Mouse (Mus musculus): Measurements from ENCODE around the gene Cela2a. TPM values are rescaled to one million over a fixed set of nuclear protein-coding genes. Genes with fewer than 3 reads are reported as not detected.

Gene Cela2a
- total RNA-seq, 4 experiments from 2014 or later = not detected

DNA sequence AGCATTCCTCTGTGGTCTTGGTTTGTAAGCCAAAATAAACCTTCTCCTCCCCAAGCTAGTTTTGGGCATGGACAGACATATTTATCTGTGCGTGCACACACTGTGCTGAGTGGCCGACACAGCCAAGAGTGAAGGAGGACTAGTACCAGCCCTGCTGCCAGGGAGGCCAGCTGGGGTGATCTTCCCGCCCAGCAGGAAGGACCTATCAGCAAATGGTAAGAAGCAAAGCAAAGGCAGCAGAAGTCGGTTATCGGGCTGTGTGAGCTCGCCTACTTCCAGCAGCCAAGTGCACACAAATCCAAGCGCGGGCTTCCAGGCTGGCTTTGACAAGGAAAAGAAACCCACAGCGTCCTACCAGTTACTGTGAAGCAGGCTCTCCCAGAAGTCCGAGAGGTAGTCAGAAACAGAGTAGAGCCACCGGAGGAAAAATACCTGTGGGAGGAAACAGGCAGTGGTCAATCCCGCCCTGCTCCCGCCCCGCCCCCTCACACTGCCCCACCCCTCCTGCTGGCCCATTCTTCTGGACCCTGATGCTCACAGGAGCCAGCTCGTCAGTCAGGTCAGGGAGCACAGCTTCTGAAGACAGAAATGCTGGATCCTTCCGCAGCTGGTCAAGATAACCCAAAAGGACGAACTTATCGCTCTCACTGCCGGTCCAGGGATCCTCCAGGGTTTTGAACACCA, 58.5 kb downstream of the Cela2a start:
- DNase-seq (ENCODE audit: low spot score in 2 of 2) = no peak

DNA sequence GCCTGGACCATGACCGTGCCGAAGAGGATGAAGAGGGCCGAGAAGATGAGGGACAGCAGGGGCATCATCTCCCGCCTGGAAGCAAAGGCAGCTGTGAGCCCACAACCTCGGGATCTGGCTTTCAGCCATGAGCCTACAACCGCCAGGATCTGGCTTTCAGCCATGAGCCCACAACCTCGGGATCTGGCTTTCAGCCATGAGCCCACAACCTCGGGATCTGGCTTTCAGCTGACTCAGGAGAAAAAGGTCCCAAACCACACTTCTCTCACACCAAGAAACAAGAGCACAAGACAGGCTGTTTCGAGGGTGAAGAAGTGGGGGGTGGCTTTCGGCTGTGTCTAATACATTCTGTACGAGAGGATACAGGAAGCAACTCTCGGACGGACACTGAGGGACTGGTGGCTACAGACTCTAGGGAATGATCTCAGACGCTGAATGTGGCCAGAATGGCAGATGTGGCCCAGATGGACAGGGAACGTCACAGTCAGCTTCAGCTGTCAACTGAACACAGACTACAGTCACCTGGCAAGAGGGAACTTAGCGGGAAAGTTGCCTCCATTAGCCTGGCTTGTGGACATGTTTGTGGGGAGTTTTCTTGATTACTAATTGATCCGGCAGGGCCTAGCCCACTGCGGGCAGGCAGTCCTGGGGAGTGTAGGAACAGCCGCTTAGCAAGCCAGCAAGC, 59.1 kb downstream of the Cela2a start:
- no peak for DNase-seq (ENCODE audit: low spot score in 2 of 2)

DNA sequence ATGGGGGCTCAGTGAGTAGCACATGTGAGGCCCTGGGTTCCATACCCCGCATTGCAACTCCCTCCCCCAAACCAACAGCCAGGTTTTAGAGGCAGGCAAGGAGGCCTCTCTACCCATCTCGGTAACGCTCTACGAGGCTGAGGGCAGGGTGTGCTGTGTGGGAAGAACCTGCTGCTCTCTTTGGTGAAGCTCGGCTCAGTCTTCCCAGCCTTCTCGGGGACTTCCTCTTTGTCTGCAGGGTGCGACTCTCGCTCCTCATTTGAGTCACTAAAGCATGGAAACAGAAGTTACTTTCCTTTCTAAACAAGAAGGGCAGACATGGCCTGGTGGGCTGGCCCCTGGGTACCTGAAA, 59.7 kb downstream of the Cela2a start:
- no peak for DNase-seq (ENCODE audit: low spot score in 2 of 2)

DNA sequence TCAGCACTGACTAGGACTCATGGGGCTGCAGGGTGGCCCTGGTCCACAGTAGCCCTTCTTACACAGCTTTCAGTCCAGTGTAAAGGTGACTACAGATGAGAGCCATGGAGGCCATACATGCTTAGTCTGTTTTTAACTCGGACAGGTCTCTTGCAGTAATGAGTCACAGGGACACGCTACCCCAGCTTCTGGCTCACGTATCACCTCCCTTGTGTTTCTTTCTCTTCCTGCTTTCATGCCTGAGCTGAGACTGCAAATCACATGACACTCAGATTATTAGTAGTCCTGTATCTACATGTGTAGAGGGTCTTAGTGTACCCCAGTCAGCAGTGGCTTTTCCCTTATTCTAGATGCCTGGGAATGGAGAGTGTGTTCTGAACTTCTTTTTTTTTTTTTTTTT, 61.0 kb downstream of the Cela2a start:
- no peak for DNase-seq (ENCODE audit: low spot score in 2 of 2)

Other genes starting within 250 kb of the Cela2a start
- 1 to 10 TPM in 2 of 4 experiments, under 1 TPM in 2; 0.46 to 2.2 (median 0.94) TPM for gene Fblim1, start 220.1 kb downstream of the Cela2a start, total RNA-seq (2022)
- gene Tmem82, start 207.5 kb downstream of the Cela2a start, total RNA-seq (2022) = under 1 TPM; 0.16 to 0.46 (median 0.31) TPM
- gene Slc25a34, start 202.3 kb downstream of the Cela2a start, total RNA-seq (2022) = 10 to 100 TPM in 3 of 4 experiments, 1 to 10 TPM in 1; 9.2 to 14.0 (median 12.3) TPM
- 10 to 100 TPM; 25.0 to 32.5 (median 30.2) TPM for gene Plekhm2, start 161.3 kb downstream of the Cela2a start, total RNA-seq (2022)
- 10 to 100 TPM in 2 of 4 experiments, 1 to 10 TPM in 2; 6.0 to 12.0 (median 9.2) TPM for gene Rsc1a1, start 140.6 kb downstream of the Cela2a start, total RNA-seq (2022)
- 10 to 100 TPM; 53.9 to 63.4 (median 56.8) TPM for gene Ddi2, start 102.7 kb downstream of the Cela2a start, total RNA-seq (2022)
- not detected for gene Agmat, start 79.5 kb downstream of the Cela2a start, total RNA-seq (2022)
- 10 to 100 TPM; 11.6 to 13.9 (median 13.8) TPM for gene Dnajc16, start 35.2 kb downstream of the Cela2a start, total RNA-seq (2022)
- 1 to 10 TPM; 1.5 to 2.5 (median 1.9) TPM for gene Casp9, start 32.5 kb downstream of the Cela2a start, total RNA-seq (2022)
- gene Ctrc, start 20.2 kb upstream of the Cela2a start, total RNA-seq (2022) = not detected
- gene Efhd2, start 48.8 kb upstream of the Cela2a start, total RNA-seq (2022) = 1 to 10 TPM; 2.1 to 3.7 (median 3.1) TPM
- gene Fhad1, start 188.9 kb upstream of the Cela2a start, total RNA-seq (2022) = not detected

All from gastrocnemius, adult 8-10 months (tissue).